Mouse (Mus musculus): ENCODE results near the gene Ric8b. TPM values are rescaled to one million over a fixed set of nuclear protein-coding genes. Genes with fewer than 3 reads are reported as not detected.

Gene Ric8b
- total RNA-seq (2023) = 10 to 100 TPM; 16.4 to 19.8 TPM

GRCm38 (mm10) chr10:84916810-84917730, at the start of gene Ric8b:
Ric8b (plus strand) TSS chr10:84917616.

Other genes starting within 250 kb of the Ric8b start
- under 1 TPM in 1 of 2 experiments, not detected in 1; 0.38 TPM for gene Rfx4, start 161.6 kb upstream of the Ric8b start, total RNA-seq (2023)
- gene Fhl4, start 184.9 kb downstream of the Ric8b start, total RNA-seq (2023) = under 1 TPM; 0.13 to 0.18 TPM
- 1 to 10 TPM; 5.2 to 6.1 TPM for gene Tmem263, start 185.0 kb downstream of the Ric8b start, total RNA-seq (2023)
- gene Mterf2, start 210.4 kb downstream of the Ric8b start, total RNA-seq (2023) = 1 to 10 TPM; 2.3 to 2.5 TPM